In the genomic region with DNA sequence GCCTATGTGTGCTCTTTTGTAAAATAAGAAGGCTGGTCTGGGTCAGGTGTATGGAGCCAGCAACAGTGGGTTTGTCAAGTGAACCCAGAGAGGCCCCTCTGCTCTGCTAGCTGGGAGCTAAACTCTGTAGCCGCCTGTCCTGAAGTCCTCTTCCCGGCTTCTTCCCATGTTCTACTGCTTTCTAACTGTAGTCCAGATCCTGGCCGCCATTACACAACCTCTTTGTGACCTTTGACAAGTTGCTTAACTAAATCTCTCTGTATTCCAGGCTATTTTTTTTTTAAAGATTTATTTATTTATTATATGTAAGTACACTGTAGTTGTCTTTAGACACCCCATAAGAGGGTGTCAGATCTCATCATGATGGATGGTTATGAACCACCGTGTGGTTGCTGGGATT, we compare ENCODE assay signal across 29 mouse cellular contexts.
"Had no signal": no experiment of that assay in that cellular context is flagged by ENCODE, and none has a peak within 500 bp of the region (broad histone marks: within the 10 kb centered on the region; RNA-seq: fewer than 3 reads in every experiment).

No protein-coding gene starts in this region.

- H3K9ac ChIP-seq: heart, embryonic 12.5 days; heart, embryonic 13.5 days; heart, embryonic 15.5 days; hindbrain, embryonic 12.5 days; hindbrain, embryonic 13.5 days; hindbrain, embryonic 14.5 days; hindbrain, embryonic 15.5 days; intestine, embryonic 15.5 days; kidney, embryonic 15.5 days had no signal

- H3K27me3 ChIP-seq: heart, embryonic 12.5 days; heart, embryonic 13.5 days; heart, embryonic 15.5 days; hindbrain, embryonic 12.5 days; hindbrain, embryonic 13.5 days; hindbrain, embryonic 15.5 days; intestine, embryonic 15.5 days; kidney, embryonic 15.5 days had no signal

- DNase-seq: heart, postnatal 10 days; heart, postnatal 14 days; heart, postnatal 36 days; heart, postnatal 4 days; kidney, adult 11 months; kidney, adult 18-20 months; kidney, adult 2 months; kidney, adult 8-10 months; kidney, adult 9 months; kidney, postnatal 10 days; kidney, postnatal 14 days; kidney, postnatal 25 days; kidney, postnatal 4 days; layer of hippocampus, adult 9-11 months; layer of hippocampus, postnatal 36 days had no signal

- H3K27ac ChIP-seq: heart, embryonic 10.5 days; heart, embryonic 15.5 days; hindbrain, embryonic 10.5 days; hindbrain, embryonic 12.5 days; hindbrain, embryonic 13.5 days; hindbrain, embryonic 14.5 days; hindbrain, embryonic 15.5 days; hindbrain, postnatal 0 days; intestine, embryonic 15.5 days; kidney, embryonic 15.5 days; kidney, postnatal 0 days; layer of hippocampus, adult 2 months had no signal

- H3K4me1 ChIP-seq: hindbrain, embryonic 12.5 days; hindbrain, embryonic 13.5 days; hindbrain, embryonic 15.5 days had no signal

- H3K36me3 ChIP-seq: heart, embryonic 15.5 days; hindbrain, embryonic 10.5 days; hindbrain, embryonic 12.5 days; hindbrain, embryonic 13.5 days; hindbrain, embryonic 15.5 days; intestine, embryonic 15.5 days; kidney, embryonic 15.5 days had no signal

- H3K4me3 ChIP-seq: heart, embryonic 10.5 days; heart, embryonic 12.5 days; heart, embryonic 13.5 days; heart, embryonic 15.5 days; hindbrain, embryonic 10.5 days; hindbrain, embryonic 12.5 days; hindbrain, embryonic 13.5 days; hindbrain, embryonic 15.5 days; intestine, embryonic 15.5 days; kidney, embryonic 15.5 days; layer of hippocampus, adult 2 months had no signal
